Mouse (Mus musculus) G1E (cell line): ENCODE measurements around the gene Qprt.

Experiments used
- CTCF ChIP-seq: IDR thresholded peaks from 2 replicates; pipeline ENCODE4 v1.5.1; 2012; ENCODE audit warnings: low read depth, low read length, inconsistent platforms, mixed read lengths
- GATA1 ChIP-seq: IDR thresholded peaks from 2 replicates; pipeline ENCODE4 v1.6.1; 2012; ENCODE audit warnings: borderline replicate concordance, low read length, inconsistent platforms, mixed read lengths
- GATA2 ChIP-seq: IDR thresholded peaks from 2 replicates; pipeline ENCODE4 v1.6.1; 2012; ENCODE audit warnings: low read depth, low read length, inconsistent platforms, borderline replicate concordance
- POLR2AphosphoS5 ChIP-seq: IDR thresholded peaks from 2 replicates; pipeline ENCODE4 v1.6.1; 2012; ENCODE audit warnings: low read depth, low read length, inconsistent platforms; ENCODE audit not compliant: insufficient replicate concordance
- TAL1 ChIP-seq: conservative IDR thresholded peaks from 2 replicates; pipeline ENCODE4 v1.6.1; 2012; ENCODE audit warnings: low read depth, low read length, inconsistent platforms, mixed read lengths

DNA sequence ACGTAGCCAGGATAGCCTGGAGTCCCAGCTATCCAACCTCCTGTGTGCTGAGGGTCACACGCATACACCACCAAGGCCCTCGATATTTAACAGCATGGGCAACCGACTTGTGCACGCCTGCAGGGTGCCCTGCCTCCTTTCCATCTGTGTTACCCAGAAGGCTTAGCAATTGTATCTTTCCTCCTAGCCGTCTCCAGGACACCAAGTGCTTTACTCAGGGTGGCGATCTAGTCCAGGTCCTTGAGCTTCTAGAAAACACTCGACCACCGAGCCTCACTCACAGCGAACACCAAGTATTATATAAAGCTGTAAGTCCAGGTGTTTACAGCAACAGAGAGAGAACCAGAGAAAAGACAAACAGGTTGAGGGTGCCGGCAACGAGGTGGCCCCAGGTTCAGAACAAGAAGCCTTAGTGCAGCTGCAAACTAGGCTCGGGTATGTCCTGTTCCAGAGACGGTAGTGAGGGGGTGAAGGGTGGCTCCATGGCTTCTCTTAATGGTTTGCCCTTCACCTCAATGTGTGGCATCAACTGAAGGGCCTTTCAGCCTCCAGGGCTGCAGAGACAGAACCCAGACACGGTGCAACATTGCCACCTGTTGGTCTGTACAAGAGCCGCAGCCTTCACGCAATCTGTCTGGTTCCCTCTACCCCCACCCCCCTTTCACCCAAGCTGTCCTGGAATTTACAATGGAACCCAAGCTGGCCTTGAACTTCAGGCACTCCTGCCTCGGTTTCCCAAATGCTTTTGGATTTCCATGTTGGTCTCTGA is 11.6 kb downstream of the Qprt start:
- peak; percentile 81 for TF ChIP-seq CTCF
- TF ChIP-seq GATA1: no peak
- no peak for TF ChIP-seq POLR2AphosphoS5
- no peak for TF ChIP-seq TAL1
- no peak for TF ChIP-seq GATA2
